Mouse (Mus musculus) small intestine, adult 2 months (tissue): ENCODE data around the gene Fbln2.

Experiments
- CTCF ChIP-seq: fragments of 200-500 bp; IDR thresholded peaks from 2 replicates; pipeline ENCODE4 v1.5.1; 2012; ENCODE audit warnings: low read depth, mild to moderate bottlenecking, control low read depth, inconsistent platforms, low read length, moderate library complexity, mixed read lengths; ENCODE audit not compliant: insufficient replicate concordance, insufficient read length; ENCODE audit errors: extremely low read depth
- POLR2A ChIP-seq: fragments of 200-500 bp; IDR thresholded peaks from 2 replicates; pipeline ENCODE4 v1.6.1; 2012; ENCODE audit warnings: low read depth, mild to moderate bottlenecking, control low read depth, inconsistent platforms, low read length, moderate library complexity

GRCm38 (mm10) chr6:91233011-91233410 lies 20.8 kb downstream of the Fbln2 start:
- TF ChIP-seq CTCF (no peak), POLR2A (no peak)
